Mouse (Mus musculus): Measurements from ENCODE around the gene Ptpn6. TPM values are rescaled to one million over a fixed set of nuclear protein-coding genes. Genes with fewer than 3 reads are reported as not detected.
"Not testable (repeated sequence)": the region's sequence is repeated elsewhere in the genome, so short reads cannot be mapped to it uniquely, and the experiment has no call there.

The Ptpn6 gene
- polyA plus RNA-seq, 1 experiment from 2014 or later: 5.2 TPM

- Histone ChIP-seq H3K27ac (no peak overlapping the region), H3K4me3 (no peak overlapping the region), H3K27me3 (ENCODE audit: poor library complexity, severe bottlenecking) (no peaks in the 10 kb centered on the region), H3K36me3 (replicated peaks) (peaks cover 67% of the 10 kb centered on the region), H3K9me3 (no peaks in the 10 kb centered on the region), H3K4me1 (peaks cover 6% of the 10 kb centered on the region)
- 92% methylated on average over 11 of the region's 11 CpGs for WGBS
- DNase-seq (ENCODE audit: extremely low spot score, low spot score): no peak
These were observed 38.4 kb downstream of the Ptpn6 start for GRCm38 (mm10) chr6:124699962-124700610.

- Histone ChIP-seq H3K27me3 (ENCODE audit: poor library complexity, severe bottlenecking) (no peaks in the 10 kb centered on the region), H3K4me3 (no peak overlapping the region), H3K36me3 (replicated peaks) (peaks cover 60% of the 10 kb centered on the region), H3K27ac (no peak overlapping the region), H3K4me1 (peaks cover 6% of the 10 kb centered on the region), H3K9me3 (no peaks in the 10 kb centered on the region)
- 95% methylated on average over 4 of the region's 4 CpGs for WGBS
- DNase-seq (ENCODE audit: extremely low spot score, low spot score): no peak
These were observed 39.1 kb downstream of the Ptpn6 start for GRCm38 (mm10) chr6:124699366-124699765.

- Histone ChIP-seq H3K27ac (no peak overlapping the region), H3K4me3 (no peak overlapping the region), H3K9me3 (no peaks in the 10 kb centered on the region), H3K4me1 (peaks cover 9% of the 10 kb centered on the region), H3K36me3 (replicated peaks) (peaks cover 53% of the 10 kb centered on the region), H3K27me3 (ENCODE audit: poor library complexity, severe bottlenecking) (no peaks in the 10 kb centered on the region)
- no peak for DNase-seq (ENCODE audit: extremely low spot score, low spot score)
- WGBS: 88% methylated on average over 6 of the region's 6 CpGs
These were observed 39.8 kb downstream of the Ptpn6 start for GRCm38 (mm10) chr6:124698751-124699150.

GRCm38 (mm10) chr6:124696441-124697150, 41.9 kb downstream of the Ptpn6 start:
- H3K36me3 ChIP-seq (replicated peaks): peaks cover 32% of the 10 kb centered on the region
- no peak for DNase-seq (ENCODE audit: extremely low spot score, low spot score)
- 93% methylated on average over 7 of the region's 7 CpGs for WGBS
- H3K27ac ChIP-seq: no peak overlapping the region
- no peak overlapping the region for H3K4me3 ChIP-seq
- no peaks in the 10 kb centered on the region for H3K27me3 ChIP-seq (ENCODE audit: poor library complexity, severe bottlenecking)
- H3K4me1 ChIP-seq: peaks cover 9% of the 10 kb centered on the region
- H3K9me3 ChIP-seq: no peaks in the 10 kb centered on the region

GRCm38 (mm10) chr6:124694166-124694955, 44.2 kb downstream of the Ptpn6 start:
- Histone ChIP-seq H3K27ac (no peak overlapping the region), H3K27me3 (ENCODE audit: poor library complexity, severe bottlenecking) (no peaks in the 10 kb centered on the region), H3K4me3 (no peak overlapping the region), H3K9me3 (no peaks in the 10 kb centered on the region), H3K4me1 (peaks cover 9% of the 10 kb centered on the region), H3K36me3 (replicated peaks) (peaks cover 10% of the 10 kb centered on the region)
- DNase-seq (ENCODE audit: extremely low spot score, low spot score): no peak
- WGBS: 89% methylated on average over 15 of the region's 15 CpGs

- Histone ChIP-seq H3K4me3 (no peak overlapping the region), H3K36me3 (replicated peaks) (peaks cover under 1% of the 10 kb centered on the region; the same call in 1 of the 2 replicates), H3K9me3 (no peaks in the 10 kb centered on the region), H3K27me3 (ENCODE audit: poor library complexity, severe bottlenecking) (no peaks in the 10 kb centered on the region), H3K4me1 (peaks cover 9% of the 10 kb centered on the region), H3K27ac (no peak overlapping the region)
- WGBS: 80% methylated on average over 15 of the region's 15 CpGs
- DNase-seq (ENCODE audit: extremely low spot score, low spot score): no peak
These were observed 45.1 kb downstream of the Ptpn6 start for GRCm38 (mm10) chr6:124693243-124693981.

GRCm38 (mm10) chr6:124690517-124690916, 48.0 kb downstream of the Ptpn6 start:
- H3K4me3 ChIP-seq: no peak overlapping the region
- no peaks in the 10 kb centered on the region for H3K9me3 ChIP-seq
- H3K27ac ChIP-seq: no peak overlapping the region
- no peaks in the 10 kb centered on the region for H3K27me3 ChIP-seq (ENCODE audit: poor library complexity, severe bottlenecking)
- H3K4me1 ChIP-seq: peaks cover 9% of the 10 kb centered on the region
- DNase-seq (ENCODE audit: extremely low spot score, low spot score): no peak
- 91% methylated on average over 3 of the region's 3 CpGs for WGBS
- no peaks in the 10 kb centered on the region for H3K36me3 ChIP-seq (replicated peaks)

GRCm38 (mm10) chr6:124689011-124689410, 49.5 kb downstream of the Ptpn6 start:
- Histone ChIP-seq H3K27me3 (ENCODE audit: poor library complexity, severe bottlenecking) (no peaks in the 10 kb centered on the region), H3K9me3 (no peaks in the 10 kb centered on the region), H3K27ac (no peak overlapping the region), H3K36me3 (replicated peaks) (no peaks in the 10 kb centered on the region), H3K4me3 (no peak overlapping the region), H3K4me1 (peaks cover 6% of the 10 kb centered on the region)
- 95% methylated on average over 3 of the region's 3 CpGs for WGBS
- DNase-seq (ENCODE audit: extremely low spot score, low spot score): no peak

- H3K27me3 ChIP-seq (ENCODE audit: poor library complexity, severe bottlenecking): no peaks in the 10 kb centered on the region
- peaks cover 5% of the 10 kb centered on the region for H3K4me1 ChIP-seq
- H3K36me3 ChIP-seq (replicated peaks): no peaks in the 10 kb centered on the region
- H3K9me3 ChIP-seq: no peaks in the 10 kb centered on the region
- H3K4me3 ChIP-seq: no peak overlapping the region
- WGBS: 89% methylated on average over 8 of the region's 8 CpGs
- DNase-seq (ENCODE audit: extremely low spot score, low spot score): no peak
- H3K27ac ChIP-seq: no peak overlapping the region
These were observed 50.3 kb downstream of the Ptpn6 start for GRCm38 (mm10) chr6:124688151-124688758.

GRCm38 (mm10) chr6:124686644-124687043, 51.9 kb downstream of the Ptpn6 start:
- not testable (repeated sequence) for H3K36me3 ChIP-seq (replicated peaks); H3K9me3 ChIP-seq; H3K4me1 ChIP-seq; H3K4me3 ChIP-seq; H3K27ac ChIP-seq; H3K27me3 ChIP-seq (ENCODE audit: poor library complexity, severe bottlenecking); DNase-seq (ENCODE audit: extremely low spot score, low spot score)
- 69% methylated on average over 1 of the region's 1 CpGs for WGBS

GRCm38 (mm10) chr6:124685606-124686386, 52.7 kb downstream of the Ptpn6 start:
- Histone ChIP-seq H3K9me3 (no peaks in the 10 kb centered on the region), H3K27ac (no peak overlapping the region), H3K36me3 (replicated peaks) (no peaks in the 10 kb centered on the region), H3K4me1 (peaks cover 9% of the 10 kb centered on the region), H3K27me3 (ENCODE audit: poor library complexity, severe bottlenecking) (no peaks in the 10 kb centered on the region), H3K4me3 (no peak overlapping the region)
- DNase-seq (ENCODE audit: extremely low spot score, low spot score): no peak
- WGBS: 88% methylated on average over 12 of the region's 12 CpGs
